Mouse (Mus musculus) right cerebral cortex, postnatal 10 days (tissue): Measurements from ENCODE around the gene Tex9.

ENCODE experiments used
- DNase-seq, 2 experiments: peaks; one replicate each; pipeline ENCODE4 v3.0.0; 2021; ENCODE audit warnings: low spot score in 2 of 2

Tex9 gene

DNA sequence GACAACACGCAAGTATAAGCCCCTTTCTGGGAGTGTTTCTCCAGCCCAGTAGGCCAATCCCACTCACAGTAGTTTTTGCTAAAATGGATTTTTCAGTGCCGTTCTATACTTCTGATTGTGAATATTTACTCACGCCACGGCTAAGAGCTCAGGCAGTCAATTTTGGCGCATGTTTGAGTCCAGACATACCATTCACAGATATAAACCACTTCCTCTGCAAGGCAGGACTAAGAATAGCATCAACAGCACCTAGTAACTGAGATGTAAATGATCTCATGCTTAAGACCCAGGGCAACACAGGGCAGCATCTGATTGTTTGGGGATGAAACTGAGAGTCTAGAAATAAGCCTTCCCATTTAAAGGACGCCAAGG lies at the start of gene Tex9:
Tex9 (minus strand) TSS at position 19 of the 372 bp plus-strand sequence.
- DNase-seq: no peak

DNA sequence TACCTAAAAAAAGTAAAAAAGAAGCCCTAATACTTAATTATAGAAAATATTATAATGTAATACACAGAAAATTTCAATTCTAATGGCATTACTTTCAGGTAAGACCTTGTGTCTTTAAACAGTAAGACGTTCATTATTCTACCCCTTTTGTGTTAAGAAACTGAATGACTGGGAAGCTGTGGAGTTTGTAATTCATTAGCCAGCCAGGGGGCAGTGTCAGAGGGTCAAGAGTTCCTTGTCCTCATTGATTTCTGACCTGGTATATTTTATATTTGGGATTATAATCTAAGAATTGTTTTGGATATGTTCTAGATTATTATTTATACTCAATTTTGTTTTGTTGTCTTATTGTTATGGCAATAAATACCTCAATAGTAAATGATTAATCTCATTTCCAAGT lies 45.1 kb upstream of the Tex9 start:
- DNase-seq: no peak

- DNase-seq: no peak
Measured at GRCm38 (mm10) chr9:72535394-72535793, 43.4 kb upstream of the Tex9 start.

DNA sequence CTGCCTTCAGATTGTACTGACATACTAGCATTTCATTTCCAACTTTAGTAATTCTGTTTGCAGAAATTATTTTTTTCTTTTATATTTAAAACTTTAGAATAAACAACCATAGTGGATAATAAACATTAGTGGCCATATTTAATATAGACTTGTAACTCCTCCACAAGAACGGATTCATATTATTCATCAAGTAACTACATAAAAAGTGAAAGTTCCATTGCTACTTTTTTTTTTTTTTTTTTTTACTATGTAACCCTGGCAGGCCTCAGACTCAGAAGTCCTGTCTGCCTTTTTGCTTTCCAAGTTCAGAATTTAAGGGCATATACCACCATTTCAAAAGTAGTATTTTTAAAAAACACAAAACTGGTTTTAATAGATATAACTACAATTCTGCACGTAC lies 43.0 kb upstream of the Tex9 start:
- no peak for DNase-seq

- DNase-seq: no peak
Measured at GRCm38 (mm10) chr9:72533089-72533415, 41.0 kb upstream of the Tex9 start.

DNA sequence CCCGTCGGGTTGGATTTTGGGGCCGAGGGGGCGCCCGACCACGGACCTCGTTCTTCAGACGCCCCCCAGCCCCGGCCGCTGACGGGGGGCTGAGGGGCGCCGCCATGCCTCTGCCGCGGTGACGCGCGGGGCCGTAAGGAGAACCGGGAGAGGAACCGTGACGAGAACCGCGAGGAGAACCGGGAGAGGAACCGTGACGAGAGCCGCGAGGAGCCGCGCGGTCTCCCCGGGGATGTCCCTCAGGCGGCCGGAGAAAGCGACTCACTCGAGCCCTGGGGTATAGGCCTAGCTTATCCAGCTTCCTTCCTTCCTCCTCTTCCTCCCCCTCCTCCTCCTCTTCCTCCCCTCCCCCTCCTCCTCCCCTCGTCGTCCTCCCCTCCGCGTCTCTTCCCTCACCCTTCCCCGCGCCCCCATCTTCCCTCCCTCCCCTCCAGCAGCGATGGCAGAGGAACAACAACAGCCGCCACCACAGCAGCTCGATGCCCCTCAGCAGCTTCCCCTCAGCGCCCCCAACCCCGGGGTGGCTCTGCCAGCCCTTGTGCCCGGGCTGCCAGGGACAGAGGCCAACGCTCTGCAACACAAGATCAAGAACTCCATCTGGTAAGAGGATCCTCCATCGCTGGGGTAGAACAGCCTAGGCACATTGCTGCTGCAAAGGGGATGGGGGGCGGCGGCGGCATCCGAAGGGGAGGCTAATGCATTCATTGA lies 40.5 kb upstream of the Tex9 start:
- DNase-seq: peak; percentile 73 to 75

- peak; percentile 89 for DNase-seq
Measured at GRCm38 (mm10) chr9:72531996-72532380, 40.0 kb upstream of the Tex9 start, which contains the start of gene Rfx7. Rfx7 (plus strand) TSS chr9:72532240.

- DNase-seq: peak; percentile 94 to 96
Measured at GRCm38 (mm10) chr9:72531291-72531995, 39.4 kb upstream of the Tex9 start.

GRCm38 (mm10) chr9:72530824-72531223 lies 38.8 kb upstream of the Tex9 start:
- peak in 1 of 2 experiments; percentile 49 for DNase-seq

DNA sequence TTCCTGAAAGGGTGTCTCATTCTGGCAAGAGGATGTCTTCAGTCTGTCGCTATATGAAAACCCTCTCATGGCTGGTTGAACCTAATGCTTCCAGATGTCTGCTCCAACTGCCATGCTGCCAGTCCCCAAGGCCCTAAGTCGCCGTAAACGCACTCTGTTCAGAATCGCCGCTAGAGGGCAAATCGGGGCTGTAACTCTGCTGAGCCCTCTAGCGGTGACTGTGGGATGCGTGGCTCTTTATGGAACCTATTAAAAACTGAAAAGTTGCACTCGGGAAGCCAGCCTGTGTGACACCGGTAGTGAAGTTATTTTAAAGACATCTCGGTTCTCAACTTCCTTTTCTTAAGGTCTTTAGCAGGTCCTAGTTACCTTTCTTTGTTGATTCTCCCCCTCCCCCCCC lies 38.2 kb upstream of the Tex9 start:
- DNase-seq: peak; percentile 88 to 90

DNA sequence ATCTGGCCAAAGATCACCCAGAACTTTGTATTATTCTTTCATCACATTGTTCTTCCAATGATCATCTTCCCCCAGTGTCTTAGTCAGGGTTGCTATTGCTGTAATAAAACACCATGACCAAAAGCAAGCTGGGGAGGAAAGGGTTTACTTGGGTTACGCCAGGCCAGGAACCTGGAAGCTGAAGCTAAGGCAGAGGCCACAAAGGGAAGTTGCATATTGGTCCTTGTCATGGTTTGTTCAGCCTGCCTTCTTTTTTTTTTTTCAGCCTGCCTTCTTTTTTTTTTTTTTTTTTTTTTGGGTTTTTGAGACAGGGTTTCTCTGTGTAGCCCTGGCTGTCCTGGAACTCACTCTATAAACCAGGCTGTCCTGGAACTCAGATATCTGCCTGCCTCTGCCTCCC lies 34.1 kb upstream of the Tex9 start:
- DNase-seq: no peak

DNA sequence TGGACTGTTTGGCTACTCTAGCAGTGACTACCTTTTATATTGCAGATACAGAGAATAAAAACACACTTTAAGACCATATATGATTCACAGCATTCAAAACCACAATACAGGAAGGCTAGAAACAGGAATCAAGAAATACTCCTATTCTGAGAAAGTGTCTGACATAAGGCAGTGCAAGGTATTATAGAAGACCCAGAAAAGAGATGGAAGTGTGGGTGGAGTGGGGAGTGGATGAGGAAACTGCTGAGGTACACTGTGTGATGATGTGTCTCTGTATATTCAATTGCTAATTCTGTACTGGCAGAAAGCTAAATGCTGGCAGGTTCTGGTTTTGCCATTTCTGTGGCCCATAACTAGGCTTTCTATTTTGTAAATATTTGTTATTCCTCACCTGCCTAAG lies 28.8 kb upstream of the Tex9 start:
- DNase-seq: no peak

DNA sequence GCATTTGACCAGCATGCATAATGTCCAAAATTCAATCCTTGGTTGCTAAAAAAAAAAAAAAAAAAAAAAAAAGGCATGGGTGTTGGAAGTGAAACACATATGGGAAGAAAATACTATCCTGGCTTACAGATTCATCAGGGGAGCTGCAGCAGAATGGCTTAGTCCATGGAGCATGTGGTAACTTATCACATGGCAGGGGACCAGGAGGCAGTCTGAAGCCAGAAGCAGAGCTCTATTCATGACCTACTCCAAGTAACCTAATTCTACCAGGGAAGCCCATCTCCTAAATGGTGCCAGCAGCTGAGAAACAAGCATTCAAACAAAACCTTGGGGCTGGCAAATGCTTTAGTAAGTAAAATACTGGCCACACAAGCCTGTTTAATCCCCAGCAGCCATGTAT lies 27.2 kb upstream of the Tex9 start:
- no peak for DNase-seq

- no peak for DNase-seq
Measured at GRCm38 (mm10) chr9:72515366-72515765, 23.4 kb upstream of the Tex9 start.

DNA sequence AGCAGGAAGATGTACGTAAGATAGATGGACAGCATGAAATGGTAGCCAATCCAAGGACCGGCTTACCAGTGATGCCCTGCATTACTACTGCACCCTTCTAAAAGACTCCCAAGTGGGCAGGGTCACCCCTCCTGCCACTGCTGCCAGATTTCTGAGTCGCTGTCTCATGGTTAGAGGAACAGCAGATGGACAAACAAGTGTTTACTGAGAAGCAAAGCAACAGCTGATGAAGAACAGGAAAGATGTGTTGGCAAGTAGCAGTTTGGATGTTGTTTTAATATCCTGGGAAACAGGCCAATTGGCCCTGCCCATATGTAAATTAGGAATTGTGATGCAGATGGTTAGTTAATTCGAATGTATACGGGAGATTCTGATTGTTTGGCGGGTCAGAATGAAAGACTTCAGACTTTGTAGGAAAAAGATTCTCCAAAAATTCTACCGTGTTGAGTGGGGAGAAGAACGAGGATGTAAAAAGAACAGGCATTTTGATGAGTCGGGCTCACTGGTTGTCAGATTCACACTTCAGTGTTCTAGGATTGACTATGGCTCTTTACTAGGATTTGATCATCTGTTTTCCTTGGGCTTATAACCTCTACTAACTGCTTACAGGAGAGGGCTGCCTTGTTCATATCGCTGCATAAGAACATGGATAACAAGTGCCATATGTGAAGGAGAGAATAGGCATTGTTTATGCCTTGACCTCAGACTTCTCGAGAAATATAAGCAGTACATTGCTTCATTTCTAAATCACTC lies 20.4 kb upstream of the Tex9 start:
- DNase-seq: peak; percentile 23 to 32

DNA sequence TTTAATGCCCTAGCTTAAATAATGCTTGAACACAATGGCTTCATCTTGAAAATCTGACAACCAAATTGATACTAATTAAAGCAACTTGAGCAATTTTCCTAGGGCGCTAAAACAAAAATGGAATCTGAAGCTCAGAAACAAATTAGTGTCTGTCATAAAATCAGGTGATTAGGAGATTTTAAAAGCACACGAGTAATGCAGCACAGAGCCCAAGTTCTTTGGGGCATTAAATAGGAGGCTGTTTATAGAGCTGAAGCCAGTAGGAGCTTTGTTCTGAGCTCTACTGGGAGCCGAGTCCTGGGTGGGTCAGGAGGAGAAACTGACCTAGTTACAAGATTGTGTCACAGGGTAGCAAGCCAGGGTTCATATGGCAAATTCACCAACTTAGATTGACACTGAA lies 5.2 kb upstream of the Tex9 start:
- DNase-seq: no peak

GRCm38 (mm10) chr9:72496691-72497090 lies 4.7 kb upstream of the Tex9 start:
- DNase-seq: no peak

DNA sequence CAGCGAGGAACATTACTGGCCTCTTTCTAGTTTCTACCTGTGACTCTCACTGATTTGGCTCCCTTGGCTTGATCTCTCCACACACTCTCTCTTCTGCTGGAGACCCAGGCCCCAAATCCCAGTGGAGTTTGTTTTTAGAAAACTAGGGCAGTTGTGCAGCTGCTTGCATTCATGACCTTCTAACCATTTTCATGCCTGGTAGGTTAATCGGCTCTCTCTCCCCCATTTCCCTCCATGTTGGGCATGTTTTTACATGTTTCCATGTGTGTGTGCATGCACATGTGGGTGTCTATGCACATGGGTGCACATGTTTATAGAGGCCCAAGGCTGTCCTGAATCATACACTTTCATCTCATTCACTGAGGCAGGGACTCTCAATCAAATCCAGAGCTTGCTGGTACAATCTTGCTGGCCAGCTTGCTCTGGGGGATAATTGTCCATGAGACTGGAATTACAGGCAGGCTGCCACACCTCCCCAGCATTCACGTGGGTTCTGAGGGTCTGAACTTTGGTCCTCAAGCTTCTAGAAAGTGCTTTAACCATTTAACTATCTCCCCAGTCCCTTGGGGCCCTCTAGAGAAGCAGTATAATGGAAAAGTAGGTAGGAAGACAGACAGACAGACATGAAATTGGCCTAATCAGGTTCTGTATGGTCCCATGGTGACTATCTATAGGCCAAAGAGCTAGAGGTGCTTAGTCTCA lies 2.1 kb upstream of the Tex9 start:
- DNase-seq: no peak

- no peak for DNase-seq
Measured at GRCm38 (mm10) chr9:72493465-72493864, 1.5 kb upstream of the Tex9 start.

DNA sequence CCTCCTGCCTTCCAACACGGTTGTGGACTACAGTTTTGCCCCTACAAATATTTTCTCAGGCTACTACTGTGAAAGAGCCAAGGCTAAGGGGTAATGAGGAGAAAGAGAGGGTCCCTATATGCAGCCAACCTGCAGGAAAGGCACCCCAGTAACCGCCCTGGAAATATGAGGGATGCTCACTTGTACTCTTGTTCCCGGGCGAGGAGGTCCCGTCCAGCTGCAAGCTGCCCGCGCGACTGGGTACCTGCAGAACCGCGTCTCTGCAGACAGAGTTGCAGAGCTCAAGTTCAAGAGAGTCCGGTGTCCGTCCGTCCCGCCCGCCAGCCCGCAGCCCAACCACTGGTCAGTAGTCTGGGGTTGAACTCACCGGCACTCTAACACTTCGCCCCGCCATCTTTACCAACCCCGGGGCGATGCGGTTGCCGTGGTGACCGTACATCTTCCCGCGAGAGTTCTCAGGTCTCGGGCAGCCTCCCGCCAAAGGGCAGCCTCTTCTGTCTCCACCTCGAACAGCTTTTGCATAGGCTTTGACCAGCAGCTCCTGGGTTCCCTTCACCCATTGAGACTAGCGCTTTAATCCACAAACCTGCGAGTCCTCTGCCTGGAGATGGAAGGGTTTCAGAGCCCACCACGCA lies 336 bp downstream of the Tex9 start:
- DNase-seq: peak; percentile 94

- no peak for DNase-seq
Measured at GRCm38 (mm10) chr9:72489131-72489530, 2.9 kb downstream of the Tex9 start.

DNA sequence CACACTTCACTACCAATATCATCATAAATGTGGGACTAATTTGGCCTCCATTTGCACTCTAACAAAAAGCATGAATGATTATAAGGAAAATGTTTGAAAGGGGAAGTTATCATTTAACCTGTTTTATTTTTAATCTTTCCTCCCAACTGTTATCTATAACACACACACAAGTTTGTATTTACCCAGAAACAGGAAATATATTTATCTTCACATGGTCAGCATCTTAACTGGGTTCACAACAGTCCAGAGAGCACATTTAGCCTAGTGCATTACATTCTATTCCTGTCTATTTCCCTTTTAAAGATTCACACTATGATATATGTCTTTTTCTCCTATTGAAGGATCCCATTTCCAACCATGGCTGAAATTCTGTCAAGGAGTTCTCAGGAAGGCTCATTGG lies 3.5 kb downstream of the Tex9 start:
- no peak for DNase-seq
